Mouse (Mus musculus): ENCODE measurements at regions not wholly inside any gene's neighbourhood (a gene's known extent, or its start where the extent isn't known, plus 50 kb on each side); places are given as distances from the start of the nearest gene placed in this dataset. TPM values are rescaled to one million over a fixed set of nuclear protein-coding genes. Genes with fewer than 3 reads are reported as not detected.

MicroRNAs in the stretch of these regions (microRNA counts, 519-probe panel; counts per million panel counts)
- 2,671 counts per million, percentile 40 among the panel's probes with 10 or more counts for microRNA mmu-miR-9

Small RNAs in the stretch of these regions (microRNA-seq; reads per million reads assigned to microRNA genes)
- gene Mir9-2, result not detected
